Mouse (Mus musculus) brain, embryonic 14.5 days (tissue): ENCODE results near the gene Grm4. TPM values are rescaled to one million over a fixed set of nuclear protein-coding genes. Genes with fewer than 3 reads are reported as not detected.

Experiments
- DNase-seq: peaks from one replicate; pipeline ENCODE4 v3.0.0-alpha.2; 2011; ENCODE audit warnings: low read depth
- CTCF ChIP-seq: fragments of 200-500 bp; IDR thresholded peaks from 2 replicates; pipeline ENCODE4 v1.5.1; 2012; ENCODE audit warnings: inconsistent platforms, mild to moderate bottlenecking, moderate library complexity, borderline replicate concordance; ENCODE audit not compliant: insufficient read depth, insufficient read length; ENCODE audit errors: extremely low read depth
- POLR2A ChIP-seq: fragments of 200-500 bp; IDR thresholded peaks from 2 replicates; pipeline ENCODE4 v1.6.1; 2012; ENCODE audit warnings: mild to moderate bottlenecking, inconsistent platforms, borderline replicate concordance; ENCODE audit not compliant: poor library complexity, insufficient read depth, insufficient read length, severe bottlenecking; ENCODE audit errors: extremely low read depth
- polyA plus RNA-seq: library from polyadenylated mRNA; depleted of rRNA; stranded (reverse); fragments of >200 nt; gene quantifications from 2 replicates; pipeline ENCODE4 v1.2.3, GENCODE M21; 2012

Gene Grm4
- polyA plus RNA-seq, 1 experiment, result 28.0 TPM

DNA sequence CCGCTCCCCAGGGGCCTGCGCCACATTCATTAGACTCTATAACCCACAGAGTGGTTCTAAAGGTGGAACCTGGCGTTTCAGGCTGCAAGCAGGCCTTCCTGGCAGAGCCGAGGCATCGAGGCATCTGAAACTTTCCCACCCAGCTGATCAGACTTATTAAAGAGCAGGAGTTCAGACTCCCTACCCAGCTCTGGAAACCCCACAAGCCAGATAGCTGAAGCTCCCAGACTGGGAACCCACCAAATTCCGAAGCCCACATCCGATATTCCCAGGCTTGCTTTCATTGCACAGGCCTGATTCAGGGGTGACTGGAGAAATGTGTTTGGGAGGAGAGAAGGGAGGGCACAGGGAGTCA is 13.6 kb downstream of the Grm4 start:
- DNase-seq, result no peak
- no peak for TF ChIP-seq CTCF
- TF ChIP-seq POLR2A, result no peak

GRCm38 (mm10) chr17:27506871-27507590 is 14.2 kb downstream of the Grm4 start:
- TF ChIP-seq CTCF, result no peak
- no peak for TF ChIP-seq POLR2A
- no peak for DNase-seq

- TF ChIP-seq CTCF, result no peak
- no peak for TF ChIP-seq POLR2A
- DNase-seq, result no peak
Observed at GRCm38 (mm10) chr17:27506362-27506761, 14.8 kb downstream of the Grm4 start.

GRCm38 (mm10) chr17:27505221-27505881 is 15.9 kb downstream of the Grm4 start:
- DNase-seq, result peak; percentile 58
- TF ChIP-seq CTCF, result no peak
- no peak for TF ChIP-seq POLR2A

DNA sequence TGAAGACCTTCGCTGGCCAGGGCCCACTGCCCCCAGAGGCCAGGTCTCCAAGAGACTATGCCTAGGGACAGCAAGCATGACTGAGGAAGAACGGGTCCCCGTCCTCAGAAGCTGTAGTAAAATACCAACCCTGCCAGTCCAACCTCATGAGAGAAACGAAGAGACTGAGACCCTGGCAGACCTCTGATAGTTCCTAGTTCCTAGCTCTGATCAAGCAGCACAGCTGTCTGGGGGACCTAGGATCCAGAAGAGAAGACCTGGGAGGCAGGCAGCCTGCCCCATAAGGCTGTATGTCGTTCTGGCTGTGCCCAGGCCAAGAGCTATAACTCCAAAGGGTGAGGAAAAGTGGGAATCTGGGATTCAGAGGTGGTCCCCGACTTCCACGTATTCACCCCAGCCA is 17.3 kb downstream of the Grm4 start:
- DNase-seq, result no peak
- no peak for TF ChIP-seq CTCF
- TF ChIP-seq POLR2A, result no peak

DNA sequence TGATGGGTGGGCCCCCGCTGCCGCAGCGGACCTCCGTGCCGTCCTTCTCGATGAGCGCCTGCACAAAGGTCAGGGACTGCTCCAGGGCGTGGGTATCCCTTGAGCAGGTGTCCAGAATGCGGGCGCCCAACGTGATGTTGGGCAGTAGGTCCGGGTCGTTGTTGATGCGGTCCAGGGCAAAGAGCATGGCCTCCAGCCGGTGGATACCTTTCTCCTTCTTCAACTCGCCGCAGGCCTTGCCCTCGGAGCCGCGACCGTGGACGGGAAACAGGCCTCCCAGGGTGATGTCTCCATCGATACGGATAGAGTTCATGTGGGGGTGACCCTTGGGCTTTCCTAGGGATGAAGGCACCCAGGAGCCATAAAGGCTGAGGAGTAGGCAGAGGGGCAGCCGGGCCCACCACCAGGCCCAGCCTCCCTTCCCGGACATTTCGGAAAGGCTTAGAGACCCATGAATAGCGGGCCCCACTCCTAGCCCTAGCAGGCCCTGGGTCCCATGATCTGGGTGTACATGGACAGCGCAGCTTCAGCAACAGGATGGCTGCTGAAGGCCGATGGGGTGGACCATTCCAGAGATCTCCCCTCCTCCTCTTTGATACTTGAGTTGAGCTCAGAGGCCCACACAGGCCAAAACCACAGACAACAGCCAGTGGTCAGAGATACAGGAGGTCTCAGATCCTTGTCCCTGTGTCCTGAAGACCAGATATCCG is 18.3 kb downstream of the Grm4 start:
- no peak for TF ChIP-seq CTCF
- no peak for TF ChIP-seq POLR2A
- no peak for DNase-seq

DNA sequence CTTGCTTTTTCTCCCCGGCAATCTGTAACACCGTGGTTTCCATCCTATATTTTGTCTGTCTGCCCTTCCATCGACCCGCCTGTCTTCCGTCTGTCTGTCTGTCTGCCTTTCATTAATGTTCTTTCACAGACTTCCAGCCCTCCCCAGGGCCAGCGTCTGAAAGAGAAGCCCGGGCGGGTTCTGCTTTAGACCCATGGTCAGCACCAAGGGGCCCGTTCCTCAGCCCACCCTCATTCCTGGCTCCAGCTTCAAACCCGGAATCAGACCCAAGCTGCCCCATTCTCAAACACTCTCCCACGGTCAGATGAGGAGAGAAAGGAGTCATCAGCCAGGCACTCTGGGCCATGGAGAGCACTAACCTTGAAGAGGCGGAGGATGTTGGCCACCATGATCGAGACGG is 18.9 kb downstream of the Grm4 start:
- TF ChIP-seq CTCF, result no peak
- no peak for TF ChIP-seq POLR2A
- DNase-seq, result no peak

GRCm38 (mm10) chr17:27501331-27502251 is 19.6 kb downstream of the Grm4 start:
- TF ChIP-seq CTCF, result 0 out of 2 replicates have a peak, but pooled peaks have one; percentile 24
- no peak for TF ChIP-seq POLR2A
- peak; percentile 96 for DNase-seq

GRCm38 (mm10) chr17:27500811-27501210 is 20.4 kb downstream of the Grm4 start:
- DNase-seq, result peak; percentile 37
- TF ChIP-seq CTCF (no peak), POLR2A (no peak)

DNA sequence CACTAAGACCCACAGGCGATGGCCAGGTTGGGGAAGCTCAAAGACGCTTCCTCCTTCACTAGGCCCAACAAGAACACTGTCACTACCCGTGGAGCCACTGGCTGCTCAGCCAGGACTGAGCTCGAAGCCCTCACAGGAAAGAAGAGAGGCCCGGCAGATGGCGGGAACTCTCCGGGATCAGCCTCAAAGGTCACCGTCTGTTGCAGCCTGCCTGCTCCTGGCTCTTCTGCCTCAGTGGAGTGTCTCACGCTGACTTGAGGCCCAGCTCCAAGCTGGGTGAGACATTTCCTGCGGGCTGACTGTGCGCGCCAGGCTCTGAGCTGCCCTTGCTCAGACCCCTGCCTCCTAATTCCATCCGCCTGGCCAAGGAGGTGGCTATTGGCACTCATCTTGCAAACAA is 22.1 kb downstream of the Grm4 start:
- TF ChIP-seq POLR2A (no peak), CTCF (no peak)
- DNase-seq, result no peak

DNA sequence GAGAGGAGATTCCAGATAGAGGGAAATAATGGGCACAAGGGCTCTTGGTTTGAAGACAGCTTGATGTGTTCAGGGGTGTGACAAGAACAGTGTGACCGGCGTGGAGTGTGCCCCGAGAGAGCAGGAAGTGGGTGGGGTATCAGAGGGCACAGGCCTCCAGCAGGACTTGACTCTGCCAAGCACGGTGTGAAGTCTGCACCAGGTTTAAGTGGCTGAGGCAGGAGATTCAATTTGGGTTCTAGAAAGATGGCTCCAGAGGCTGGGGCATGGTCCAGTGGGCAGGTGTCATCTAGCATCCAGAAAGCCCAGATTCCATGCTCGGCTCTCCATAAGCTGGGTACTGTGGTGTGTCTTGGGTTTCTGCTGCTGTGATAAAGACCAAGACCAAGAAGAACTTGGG is 23.4 kb downstream of the Grm4 start:
- DNase-seq, result no peak
- no peak for TF ChIP-seq CTCF

DNA sequence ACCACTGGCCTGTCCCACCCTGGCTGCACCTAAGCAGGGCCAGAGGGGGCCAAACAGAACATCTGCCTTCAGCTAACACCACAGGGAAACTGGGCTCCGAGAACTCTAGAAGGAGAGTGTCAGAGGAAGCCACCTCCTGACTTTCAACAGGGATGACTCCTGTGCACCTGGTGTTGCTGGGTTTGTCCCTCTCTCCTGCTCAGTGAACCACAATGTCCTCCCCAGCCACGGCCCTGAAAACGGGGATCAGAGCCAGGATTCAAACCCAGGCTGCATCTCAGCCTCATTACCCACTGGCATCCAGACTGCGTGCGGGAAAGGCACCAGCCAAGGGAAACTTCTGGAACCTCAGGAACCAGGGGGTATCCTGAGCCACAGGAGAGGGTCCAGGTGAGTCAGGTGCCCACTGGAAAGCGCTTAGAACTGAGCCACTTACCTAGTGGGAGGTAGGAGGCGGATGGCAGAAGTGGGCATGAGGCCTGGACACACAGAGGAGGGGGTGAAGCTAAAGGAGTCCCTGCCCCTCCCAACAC is 26.1 kb downstream of the Grm4 start:
- no peak for DNase-seq
- TF ChIP-seq CTCF (no peak), POLR2A (no peak)
